ENCODE assay signal across 8 mouse cellular contexts in the genomic region with DNA sequence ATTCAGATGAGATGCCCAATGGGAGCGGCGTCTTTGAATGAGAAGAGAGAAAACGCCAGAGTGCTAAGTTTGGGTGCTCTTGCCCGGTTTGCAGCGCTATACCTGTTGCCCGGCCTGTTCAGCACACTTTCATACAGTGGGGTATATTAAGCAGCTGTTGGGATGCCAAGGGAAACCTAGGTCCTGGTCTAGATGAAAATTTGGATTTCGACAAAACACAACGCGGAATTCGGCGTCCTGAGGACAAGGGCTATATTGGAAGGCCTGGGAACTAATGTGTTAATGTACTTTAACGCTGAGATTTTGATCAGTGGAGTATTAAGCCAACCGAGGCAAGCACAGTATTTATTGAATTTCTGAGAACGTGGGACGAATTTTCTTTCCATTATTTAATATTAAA. TPM values are rescaled to one million over a fixed set of nuclear protein-coding genes. Genes with fewer than 3 reads are reported as not detected.
DNase-seq lines count a peak whose midpoint lies in the region; ATAC-seq and TF ChIP-seq lines count a peak whose summit lies in the region.

No protein-coding gene starts in this region.

- 6% methylated on average over 15 of the region's 15 CpGs for WGBS in thymus, adult 2 months
- 3% methylated on average over 14 of the region's 15 CpGs for WGBS in limb, embryonic 14.5 days
- 1% methylated on average over 15 of the region's 15 CpGs for WGBS in stomach, embryonic 15.5 days

- H3K9me3 ChIP-seq in limb, embryonic 14.5 days (ENCODE audit: control insufficient read depth, low read length) = no peaks in the 10 kb centered on the region
- no peaks in the 10 kb centered on the region for H3K9me3 ChIP-seq in stomach, embryonic 15.5 days

- DNase-seq in adrenal gland, postnatal 14 days = peak; percentile 14
- no peak for DNase-seq in adrenal gland, adult 18-20 months (ENCODE audit: low spot score in 2 of 2)
- no peak for DNase-seq in thymus, adult 2 months
- DNase-seq in thymus, postnatal 36 days = no peak
- DNase-seq in limb, embryonic 14.5 days (ENCODE audit: low spot score) = no peak
- no peak for DNase-seq in left cerebral cortex, postnatal 36 days (ENCODE audit: low spot score in 2 of 2)
- DNase-seq in adrenal gland, postnatal 10 days = no peak

- TF ChIP-seq CTCF in thymus, adult 2 months (IDR thresholded peaks at IDR 0.05; ENCODE audit: borderline replicate concordance, control insufficient read depth, extremely low read depth, insufficient read depth, low read length, poor library complexity) = no peak

- H3K27me3 ChIP-seq in thymus, adult 2 months (ENCODE audit: control insufficient read depth, insufficient read depth, low read length) = no peaks in the 10 kb centered on the region
- no peaks in the 10 kb centered on the region for H3K27me3 ChIP-seq in limb, embryonic 14.5 days (ENCODE audit: control insufficient read depth, insufficient read depth, low read length)
- H3K27me3 ChIP-seq in stomach, embryonic 15.5 days (replicated peaks) = no peaks in the 10 kb centered on the region

- no peaks in the 10 kb centered on the region for H3K4me1 ChIP-seq in thymus, adult 2 months (replicated peaks; ENCODE audit: control insufficient read depth, insufficient read depth, low read length)
- peaks cover 11% of the 10 kb centered on the region for H3K4me1 ChIP-seq in limb, embryonic 14.5 days (ENCODE audit: control insufficient read depth, insufficient read depth, low read length)
- H3K4me1 ChIP-seq in stomach, embryonic 15.5 days = 0 out of 2 replicates have a peak, but pooled peaks cover 3% of the 10 kb centered on the region

- H3K9ac ChIP-seq in limb, embryonic 14.5 days (ENCODE audit: low read depth, low read length, severe bottlenecking) = peak overlapping the region; percentile 84
- H3K9ac ChIP-seq in stomach, embryonic 15.5 days = peak overlapping the region; percentile 58; the same call in 1 of the 2 replicates

- no peaks in the 10 kb centered on the region for H3K36me3 ChIP-seq in thymus, adult 2 months (ENCODE audit: control insufficient read depth, insufficient read depth, low read length)
- no peaks in the 10 kb centered on the region for H3K36me3 ChIP-seq in limb, embryonic 14.5 days (ENCODE audit: control insufficient read depth, insufficient read depth, low read length)
- no peaks in the 10 kb centered on the region for H3K36me3 ChIP-seq in stomach, embryonic 15.5 days

- no peak for TF ChIP-seq POLR2A in thymus, adult 2 months (IDR thresholded peaks at IDR 0.05; ENCODE audit: control insufficient read depth, extremely low read depth, insufficient read depth, low read length, poor library complexity)
- TF ChIP-seq POLR2A in limb, embryonic 14.5 days (IDR thresholded peaks at IDR 0.05; ENCODE audit: borderline replicate concordance, extremely low read depth, insufficient read depth, insufficient read length) = no peak

- peak overlapping the region; percentile 64 for H3K4me2 ChIP-seq in limb, embryonic 14.5 days (replicated peaks; ENCODE audit: low read depth, low read length, severe bottlenecking)
- H3K4me2 ChIP-seq in stomach, embryonic 15.5 days = peak overlapping the region; percentile 73

- peak overlapping the region; percentile 69 for H3K4me3 ChIP-seq in thymus, adult 2 months (ENCODE audit: control insufficient read depth, insufficient read depth, low read length)
- H3K4me3 ChIP-seq in limb, embryonic 14.5 days (replicated peaks; ENCODE audit: low read length) = peak overlapping the region; percentile 89
- H3K4me3 ChIP-seq in stomach, embryonic 15.5 days (replicated peaks) = peak overlapping the region; percentile 97

- intact Hi-C loops in left cerebral cortex, postnatal 36 days (cut with DNase I) = loop anchor here (10.0 kb wide), 1 partner anchor 261 kb away; no protein-coding TSS in a partner anchor

- no peak for ATAC-seq in limb, embryonic 14.5 days (ENCODE audit: low FRiP score, low read depth)
- no peak for ATAC-seq in stomach, embryonic 15.5 days (ENCODE audit: insufficient read depth, low FRiP score, low read depth)

- peak overlapping the region; percentile 47; the same call in 1 of the 2 replicates for H3K27ac ChIP-seq in thymus, adult 2 months (ENCODE audit: control insufficient read depth, insufficient read depth, low read length)
- no peak overlapping the region for H3K27ac ChIP-seq in limb, embryonic 14.5 days (replicated peaks; ENCODE audit: low read depth, low read length)
- H3K27ac ChIP-seq in stomach, embryonic 15.5 days = peak overlapping the region; percentile 63

RNA-seq across cellular contexts. Expression of a gene that starts 0.9 kb away (rescaled TPM):
- total RNA-seq in adrenal gland, postnatal 14 days (2021) = 20.8 and 21.2 TPM in 2 replicates
- 10 to 100 TPM; 15.6 to 25.4 TPM for total RNA-seq in adrenal gland, adult 18-20 months (2021)
- polyA plus RNA-seq in thymus, adult 2 months (2012; rRNA removed) = 4.2 and 5.4 TPM in 2 replicates
- polyA plus RNA-seq in limb, embryonic 14.5 days (2012; rRNA removed) = 9.0 and 19.8 TPM in 2 replicates
- polyA plus RNA-seq in limb, embryonic 14.5 days (2014; fragmentation: Nextera tagmentation; extraction: Ambion mirVana) = 12.1 and 13.2 TPM in 2 replicates
- polyA plus RNA-seq in stomach, embryonic 15.5 days (2015; fragmentation: Nextera tagmentation; extraction: Ambion mirVana) = 13.3 and 15.8 TPM in 2 replicates
- total RNA-seq in left cerebral cortex, postnatal 36 days (2021) = 10 to 100 TPM; 46.5 to 55.5 TPM
- 10 to 100 TPM; 18.4 to 23.0 TPM for total RNA-seq in adrenal gland, postnatal 10 days (2021)

RNA-seq across cellular contexts. Expression of a gene that starts 37.5 kb away (rescaled TPM):
- 12.7 and 14.0 TPM in 2 replicates for total RNA-seq in adrenal gland, postnatal 14 days (2021)
- 10 to 100 TPM; 11.8 to 13.1 TPM for total RNA-seq in adrenal gland, adult 18-20 months (2021)
- polyA plus RNA-seq in thymus, adult 2 months (2012; rRNA removed) = 31.0 and 36.3 TPM in 2 replicates
- polyA plus RNA-seq in limb, embryonic 14.5 days (2012; rRNA removed) = 11.6 and 13.5 TPM in 2 replicates
- polyA plus RNA-seq in limb, embryonic 14.5 days (2014; fragmentation: Nextera tagmentation; extraction: Ambion mirVana) = 22.3 and 25.9 TPM in 2 replicates
- 21.4 and 21.6 TPM in 2 replicates for polyA plus RNA-seq in stomach, embryonic 15.5 days (2015; fragmentation: Nextera tagmentation; extraction: Ambion mirVana)
- 10 to 100 TPM; 16.6 to 20.6 TPM for total RNA-seq in left cerebral cortex, postnatal 36 days (2021)
- total RNA-seq in adrenal gland, postnatal 10 days (2021) = 10 to 100 TPM; 13.4 to 14.4 TPM
